Mouse (Mus musculus): ENCODE results near the gene Hoxa1.

- TF ChIP-seq CTCF (IDR thresholded peaks at IDR 0.05; ENCODE audit: low read depth), result no peak
- no peak for TF ChIP-seq EP300 (IDR thresholded peaks at IDR 0.05; ENCODE audit: low read depth)
Observed at GRCm38 (mm10) chr6:52194690-52195089, 36.6 kb upstream of the Hoxa1 start.
